In genomic region chr3:53931745-53932144, GRCm38 (mm10) we compare ENCODE assay signal across 8 mouse cellular contexts.
"Had no signal": no experiment of that assay in that cellular context is flagged by ENCODE, and none has a peak within 500 bp of the region (broad histone marks: within the 10 kb centered on the region; RNA-seq: fewer than 3 reads in every experiment).

No protein-coding gene starts in this region.

- DNase-seq: kidney, adult 11 months; kidney, adult 9 months; kidney, postnatal 36 days; layer of hippocampus, adult 9-11 months; layer of hippocampus, postnatal 36 days; lung, embryonic 14.5 days; lung, postnatal 10 days; thymus, postnatal 36 days had no signal
